ENCODE assay signal across 18 mouse cellular contexts in genomic region chr11:32196727-32197126, GRCm38 (mm10). TPM values are rescaled to one million over a fixed set of nuclear protein-coding genes. Genes with fewer than 3 reads are reported as not detected.
"Had no signal": no experiment of that assay in that cellular context is flagged by ENCODE, and none has a peak within 500 bp of the region (broad histone marks: within the 10 kb centered on the region; RNA-seq: fewer than 3 reads in every experiment).

No protein-coding gene starts in this region.

- H3K9me3 ChIP-seq: limb, embryonic 15.5 days; liver, embryonic 12.5 days; midbrain, embryonic 10.5 days had no signal

- ATAC-seq: midbrain, embryonic 16.5 days had no signal

- H3K4me3 ChIP-seq: left cerebral cortex, adult 2 months; limb, embryonic 15.5 days; liver, embryonic 12.5 days; midbrain, embryonic 10.5 days had no signal

- H3K27me3 ChIP-seq: liver, embryonic 12.5 days had no signal

- H3K27ac ChIP-seq: left cerebral cortex, adult 2 months; limb, embryonic 15.5 days; liver, embryonic 12.5 days had no signal

- H3K36me3 ChIP-seq: limb, embryonic 15.5 days; liver, embryonic 12.5 days; midbrain, embryonic 10.5 days had no signal

- H3K4me2 ChIP-seq: limb, embryonic 15.5 days; lung, embryonic 14.5 days had no signal

- DNase-seq: kidney, adult 18-20 months; kidney, postnatal 14 days; lung, embryonic 14.5 days; lung, postnatal 10 days; right cerebral cortex, postnatal 14 days; thymus, adult 18-20 months had no signal

- H3K4me1 ChIP-seq: limb, embryonic 15.5 days had no signal

- H3K9ac ChIP-seq: limb, embryonic 15.5 days; liver, embryonic 12.5 days; lung, embryonic 14.5 days had no signal

RNA-seq across cellular contexts. Expression of gene Il9r, which starts 3.4 kb away (rescaled TPM):
- total RNA-seq: layer of hippocampus, postnatal 25 days; left cerebral cortex, adult 2 months; left cerebral cortex, postnatal 25 days; megakaryocyte, adult 5-6 weeks had no signal
- polyA plus RNA-seq: kidney, embryonic 14.5 days; limb, embryonic 11.5 days; liver, embryonic 16.5 days; lung, embryonic 14.5 days; midbrain, embryonic 10.5 days; midbrain, embryonic 16.5 days; neural tube, embryonic 14.5 days had no signal

RNA-seq across cellular contexts. Expression of gene Rhbdf1, which starts 25.4 kb away (rescaled TPM):
- total RNA-seq: megakaryocyte, adult 5-6 weeks had no signal
